Mouse (Mus musculus): Measurements from ENCODE around the gene Dennd2a. TPM values are rescaled to one million over a fixed set of nuclear protein-coding genes. Genes with fewer than 3 reads are reported as not detected.

Gene Dennd2a
- polyA plus RNA-seq, 1 experiment: 8.4 TPM

DNA sequence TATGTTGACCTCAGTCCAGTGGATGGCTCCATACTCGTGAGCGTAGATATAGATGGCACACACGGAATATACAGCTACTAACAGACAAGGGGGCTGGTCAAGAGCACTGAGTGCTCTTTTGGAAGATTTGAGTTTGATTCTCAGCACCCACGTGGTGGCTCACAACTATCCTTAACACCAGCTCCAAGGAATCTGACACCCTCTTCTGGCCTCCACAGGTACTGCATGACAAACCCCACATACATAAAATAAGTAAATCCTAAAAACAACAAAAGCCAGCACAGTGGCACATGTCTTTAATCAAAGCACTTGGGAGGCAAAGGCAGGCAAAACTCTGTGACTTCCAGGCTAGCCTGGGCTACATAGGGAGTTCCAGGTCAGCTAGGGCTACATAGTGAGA lies 74.0 kb downstream of the Dennd2a start:
- Histone ChIP-seq H3K79me2 (ENCODE audit: control insufficient read depth, insufficient read depth) (no peaks in the 10 kb centered on the region), H3ac (ENCODE audit: control insufficient read depth, insufficient read length) (no peak overlapping the region), H3K4me2 (ENCODE audit: low read depth) (no peak overlapping the region), H3K4me3 (no peak overlapping the region), H3K36me3 (ENCODE audit: control insufficient read depth, insufficient read depth) (peaks cover 10% of the 10 kb centered on the region), H3K27me3 (ENCODE audit: control insufficient read depth, insufficient read depth, insufficient read length) (no peaks in the 10 kb centered on the region)
- TF ChIP-seq TCF3 (IDR thresholded peaks at IDR 0.05; ENCODE audit: insufficient read length, low read depth): no peak
- no peak for TF ChIP-seq USF1 (IDR thresholded peaks at IDR 0.05; ENCODE audit: low read depth)
- TF ChIP-seq POLR2AphosphoS2 (IDR thresholded peaks at IDR 0.05; ENCODE audit: insufficient read length, low read depth): no peak
- no peak for TF ChIP-seq MAX (IDR thresholded peaks at IDR 0.05; ENCODE audit: low read depth)
- TF ChIP-seq CEBPB (IDR thresholded peaks at IDR 0.05; ENCODE audit: insufficient read depth, poor library complexity, severe bottlenecking): no peak
- no peak for TF ChIP-seq SRF (IDR thresholded peaks at IDR 0.05; ENCODE audit: control insufficient read depth, insufficient read length, low read depth)
- TF ChIP-seq MYOG (IDR thresholded peaks at IDR 0.05; ENCODE audit: control insufficient read depth in 1 of 3, insufficient read depth in 1 of 3, insufficient read length in 2 of 3, low read depth in 2 of 3): no peak
- TF ChIP-seq REST (IDR thresholded peaks at IDR 0.05; ENCODE audit: insufficient read depth, insufficient read length): no peak
- no peak for TF ChIP-seq MYOD1 (IDR thresholded peaks at IDR 0.05; ENCODE audit: control insufficient read depth in 1 of 3, insufficient read length in 2 of 3, low read depth in 2 of 3)
- no peak for TF ChIP-seq POLR2A (IDR thresholded peaks at IDR 0.05; ENCODE audit: insufficient read length, low read depth)
- no peak for TF ChIP-seq E2F4 (IDR thresholded peaks at IDR 0.05; ENCODE audit: insufficient read depth)
- no peak for TF ChIP-seq TCF12 (IDR thresholded peaks at IDR 0.05; ENCODE audit: insufficient read depth, poor library complexity, severe bottlenecking)

DNA sequence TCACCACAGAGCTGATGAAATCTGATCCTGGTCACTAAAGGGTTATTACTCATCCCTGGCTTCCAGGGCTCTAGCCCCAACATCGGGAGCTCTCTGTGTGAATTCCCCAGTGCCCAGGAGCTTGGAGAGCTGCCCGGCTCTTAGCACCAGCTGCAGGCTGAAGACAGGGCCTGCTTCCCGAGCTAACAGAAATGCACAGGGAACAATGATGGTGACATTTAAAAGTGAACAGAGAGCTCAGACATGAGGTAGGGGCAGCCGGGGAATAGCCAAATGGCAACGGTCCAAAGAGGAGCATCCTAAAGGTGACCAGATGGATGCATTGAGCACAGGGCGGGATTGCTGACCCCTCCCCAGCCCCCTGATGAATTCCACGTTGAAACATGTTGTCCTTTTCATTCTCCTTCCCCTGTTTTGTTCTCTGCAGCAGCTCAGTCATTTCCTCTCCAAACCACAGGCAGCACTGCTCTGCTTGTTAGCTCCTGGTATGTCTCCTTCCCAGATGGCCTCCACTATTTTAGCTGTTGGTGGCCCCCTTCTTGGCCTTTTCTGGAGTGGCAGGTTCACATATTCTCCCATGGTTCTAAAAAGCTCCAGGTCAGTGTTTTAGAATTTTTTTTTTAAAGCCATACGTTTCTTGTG lies 79.0 kb downstream of the Dennd2a start:
- no peak overlapping the region for H3K4me3 ChIP-seq
- no peak overlapping the region for H3ac ChIP-seq (ENCODE audit: control insufficient read depth, insufficient read length)
- TF ChIP-seq MYOG (IDR thresholded peaks at IDR 0.05; ENCODE audit: control insufficient read depth in 1 of 3, insufficient read depth in 1 of 3, insufficient read length in 2 of 3, low read depth in 2 of 3) (no peak), CEBPB (IDR thresholded peaks at IDR 0.05; ENCODE audit: insufficient read depth, poor library complexity, severe bottlenecking) (no peak), USF1 (IDR thresholded peaks at IDR 0.05; ENCODE audit: low read depth) (no peak), POLR2AphosphoS2 (IDR thresholded peaks at IDR 0.05; ENCODE audit: insufficient read length, low read depth) (no peak), REST (IDR thresholded peaks at IDR 0.05; ENCODE audit: insufficient read depth, insufficient read length) (no peak), TCF12 (IDR thresholded peaks at IDR 0.05; ENCODE audit: insufficient read depth, poor library complexity, severe bottlenecking) (no peak), POLR2A (IDR thresholded peaks at IDR 0.05; ENCODE audit: insufficient read length, low read depth) (no peak)
- no peaks in the 10 kb centered on the region for H3K36me3 ChIP-seq (ENCODE audit: control insufficient read depth, insufficient read depth)
- no peaks in the 10 kb centered on the region for H3K27me3 ChIP-seq (ENCODE audit: control insufficient read depth, insufficient read depth, insufficient read length)
- H3K79me2 ChIP-seq (ENCODE audit: control insufficient read depth, insufficient read depth): no peaks in the 10 kb centered on the region
- peak overlapping the region; percentile 41 for H3K4me2 ChIP-seq (ENCODE audit: low read depth)

GRCm38 (mm10) chr6:39476617-39477016 lies 81.0 kb downstream of the Dennd2a start:
- no peaks in the 10 kb centered on the region for H3K36me3 ChIP-seq (ENCODE audit: control insufficient read depth, insufficient read depth)
- no peak overlapping the region for H3ac ChIP-seq (ENCODE audit: control insufficient read depth, insufficient read length)
- H3K79me2 ChIP-seq (ENCODE audit: control insufficient read depth, insufficient read depth): no peaks in the 10 kb centered on the region
- H3K4me3 ChIP-seq: no peak overlapping the region
- no peaks in the 10 kb centered on the region for H3K27me3 ChIP-seq (ENCODE audit: control insufficient read depth, insufficient read depth, insufficient read length)
- TF ChIP-seq POLR2A (IDR thresholded peaks at IDR 0.05; ENCODE audit: insufficient read length, low read depth) (no peak), MAX (IDR thresholded peaks at IDR 0.05; ENCODE audit: low read depth) (no peak), CEBPB (IDR thresholded peaks at IDR 0.05; ENCODE audit: insufficient read depth, poor library complexity, severe bottlenecking) (no peak), REST (IDR thresholded peaks at IDR 0.05; ENCODE audit: insufficient read depth, insufficient read length) (no peak), TCF12 (IDR thresholded peaks at IDR 0.05; ENCODE audit: insufficient read depth, poor library complexity, severe bottlenecking) (no peak), POLR2AphosphoS2 (IDR thresholded peaks at IDR 0.05; ENCODE audit: insufficient read length, low read depth) (no peak), TCF3 (IDR thresholded peaks at IDR 0.05; ENCODE audit: insufficient read length, low read depth) (no peak), MYOG (IDR thresholded peaks at IDR 0.05; ENCODE audit: control insufficient read depth in 1 of 3, insufficient read depth in 1 of 3, insufficient read length in 2 of 3, low read depth in 2 of 3) (no peak), MYOD1 (IDR thresholded peaks at IDR 0.05; ENCODE audit: control insufficient read depth in 1 of 3, insufficient read length in 2 of 3, low read depth in 2 of 3) (no peak), E2F4 (IDR thresholded peaks at IDR 0.05; ENCODE audit: insufficient read depth) (no peak), SRF (IDR thresholded peaks at IDR 0.05; ENCODE audit: control insufficient read depth, insufficient read length, low read depth) (no peak), USF1 (IDR thresholded peaks at IDR 0.05; ENCODE audit: low read depth) (no peak)
- H3K4me2 ChIP-seq (ENCODE audit: low read depth): no peak overlapping the region

- TF ChIP-seq TCF12 (IDR thresholded peaks at IDR 0.05; ENCODE audit: insufficient read depth, poor library complexity, severe bottlenecking) (no peak), CEBPB (IDR thresholded peaks at IDR 0.05; ENCODE audit: insufficient read depth, poor library complexity, severe bottlenecking) (no peak)
- Histone ChIP-seq H3K4me3 (no peak overlapping the region), H3K79me2 (ENCODE audit: control insufficient read depth, insufficient read depth) (no peaks in the 10 kb centered on the region), H3K4me2 (ENCODE audit: low read depth) (no peak overlapping the region), H3K27me3 (ENCODE audit: control insufficient read depth, insufficient read depth, insufficient read length) (no peaks in the 10 kb centered on the region), H3ac (ENCODE audit: control insufficient read depth, insufficient read length) (no peak overlapping the region), H3K36me3 (ENCODE audit: control insufficient read depth, insufficient read depth) (no peaks in the 10 kb centered on the region)
These were observed 83.2 kb downstream of the Dennd2a start for GRCm38 (mm10) chr6:39474424-39474823.

- H3K4me3 ChIP-seq: no peak overlapping the region
- no peaks in the 10 kb centered on the region for H3K36me3 ChIP-seq (ENCODE audit: control insufficient read depth, insufficient read depth)
- no peaks in the 10 kb centered on the region for H3K79me2 ChIP-seq (ENCODE audit: control insufficient read depth, insufficient read depth)
- H3K27me3 ChIP-seq (ENCODE audit: control insufficient read depth, insufficient read depth, insufficient read length): no peaks in the 10 kb centered on the region
- H3ac ChIP-seq (ENCODE audit: control insufficient read depth, insufficient read length): no peak overlapping the region
- no peak overlapping the region for H3K4me2 ChIP-seq (ENCODE audit: low read depth)
- no peak for TF ChIP-seq E2F4 (IDR thresholded peaks at IDR 0.05; ENCODE audit: insufficient read depth)
These were observed 84.8 kb downstream of the Dennd2a start for GRCm38 (mm10) chr6:39472837-39473236.
